Mouse (Mus musculus): Measurements from ENCODE around the gene Prickle2.

Gene Prickle2

DNA sequence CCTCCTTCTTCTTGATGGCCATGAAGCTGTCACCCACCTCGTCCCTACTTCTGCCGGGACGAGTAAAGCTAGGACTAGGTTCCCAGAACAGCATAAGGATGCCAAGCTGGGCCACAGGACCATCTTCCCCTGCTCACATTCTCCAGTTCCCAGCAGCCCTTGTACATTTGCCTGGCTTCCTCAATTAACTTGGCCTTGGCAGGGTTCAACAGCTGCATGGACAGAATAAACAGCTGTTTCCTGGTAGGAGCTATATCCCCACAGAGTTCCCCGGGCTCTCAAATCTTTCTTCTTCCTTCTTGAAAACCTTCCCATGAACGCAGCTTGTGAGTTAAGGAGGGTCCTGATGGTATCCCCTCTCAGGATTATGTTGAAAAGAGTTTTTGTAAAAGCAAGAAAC lies 317.3 kb downstream of the Prickle2 start:
- no peak for DNase-seq (ENCODE audit: low spot score in 2 of 2)

DNA sequence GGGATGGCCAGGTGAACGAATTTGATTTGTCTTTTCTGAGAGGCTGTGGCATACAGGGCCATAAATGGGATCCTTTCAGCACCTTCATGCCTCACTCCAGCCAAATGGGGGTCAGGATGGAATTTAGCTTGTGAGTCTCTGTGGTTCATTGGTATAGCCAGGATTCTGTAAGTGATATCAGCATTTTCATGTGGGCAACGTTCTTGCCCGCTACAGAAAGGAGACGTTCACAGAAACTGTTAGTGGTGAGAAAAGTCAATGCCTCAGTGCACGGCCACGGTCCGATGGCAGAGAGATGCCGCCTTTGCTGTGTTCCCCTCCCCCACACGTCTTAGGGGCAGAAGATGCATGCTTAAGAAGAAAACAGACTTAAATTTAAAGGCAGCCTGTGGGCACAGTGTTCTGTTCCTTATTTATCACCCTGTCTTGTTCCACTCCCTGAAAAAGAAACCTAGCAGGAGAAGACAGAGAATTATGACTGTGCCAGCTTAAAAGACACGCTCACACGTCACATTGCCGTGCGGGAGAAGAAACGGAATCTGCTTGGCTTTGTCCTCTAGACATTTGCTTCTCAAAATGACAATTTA lies 322.7 kb downstream of the Prickle2 start:
- DNase-seq (ENCODE audit: low spot score in 2 of 2) = peak; percentile 59 to 83

- DNase-seq (ENCODE audit: low spot score in 2 of 2) = no peak
Observed at GRCm38 (mm10) chr6:92381085-92381484, 324.9 kb downstream of the Prickle2 start.

DNA sequence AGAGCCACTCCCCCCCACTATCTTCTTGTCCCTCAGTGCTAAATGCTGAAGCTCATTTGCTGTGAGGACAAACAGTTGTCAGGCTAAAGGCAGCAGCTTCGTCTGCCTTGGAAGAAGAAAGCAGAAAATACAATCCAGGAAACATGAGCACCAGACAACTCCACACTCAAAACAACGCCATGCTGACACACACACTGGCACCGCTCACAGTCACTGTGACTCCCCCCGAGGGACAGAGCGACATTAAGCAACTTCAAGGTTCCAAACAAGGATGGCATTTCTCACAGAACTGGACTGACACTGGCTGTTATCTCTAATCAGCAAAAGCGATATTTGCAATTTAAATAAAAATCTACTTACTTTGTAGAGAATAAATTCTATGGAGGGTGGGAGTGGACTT lies 331.1 kb downstream of the Prickle2 start:
- DNase-seq (ENCODE audit: low spot score in 2 of 2) = no peak

DNA sequence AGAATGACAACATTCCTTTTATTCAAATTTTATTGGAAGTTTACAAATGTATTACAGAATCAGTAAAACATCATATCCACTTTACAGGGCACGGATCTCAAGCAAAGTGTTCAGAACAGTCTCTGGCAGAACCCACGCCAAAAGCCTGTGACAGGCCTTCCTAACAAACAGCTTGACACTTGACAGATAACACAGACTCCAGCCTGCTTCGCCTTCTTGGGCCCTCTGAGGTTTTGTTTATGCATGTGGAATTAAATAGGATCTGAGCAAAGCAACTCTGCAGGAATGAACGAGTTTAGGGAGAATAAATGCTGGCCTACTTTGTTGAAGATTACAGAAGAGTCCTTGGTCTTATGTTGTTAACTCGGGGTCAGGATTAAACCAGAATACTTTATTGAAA lies 335.1 kb downstream of the Prickle2 start:
- DNase-seq (ENCODE audit: low spot score in 2 of 2) = no peak

DNA sequence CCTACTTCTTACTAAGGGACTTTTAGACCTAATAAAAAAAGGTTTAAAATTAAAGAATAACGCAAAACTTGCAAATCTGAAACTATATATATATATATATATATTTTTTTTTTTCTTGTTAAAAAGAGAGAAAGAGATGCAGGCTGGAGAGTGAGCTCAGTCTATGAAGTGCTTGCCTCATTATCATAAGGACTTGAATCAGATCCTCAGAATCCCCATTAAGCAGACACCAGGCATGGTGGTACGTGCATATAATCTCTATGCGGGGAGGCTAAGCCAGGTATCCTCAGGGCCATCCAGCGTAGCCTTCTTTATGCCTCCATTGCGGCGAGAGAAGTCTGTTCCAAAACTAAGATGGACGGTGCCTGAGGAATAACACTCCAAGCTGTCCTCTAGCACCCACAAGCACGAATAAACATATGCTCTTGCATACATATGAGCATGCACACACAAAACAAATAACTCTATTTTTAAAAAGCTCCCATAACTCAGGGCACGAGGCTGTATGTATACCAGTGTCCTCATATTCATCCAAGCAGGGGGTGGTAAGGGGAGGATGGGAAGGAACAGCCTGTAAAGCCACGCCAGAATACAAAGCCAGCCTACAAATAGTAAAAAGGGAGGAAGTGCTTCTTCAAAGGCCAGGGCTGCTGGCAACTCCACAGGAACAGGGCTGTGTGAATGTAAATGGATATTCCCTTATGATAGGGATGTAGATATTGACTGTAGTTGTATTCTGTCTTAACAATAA lies 358.5 kb downstream of the Prickle2 start:
- DNase-seq (ENCODE audit: low spot score in 2 of 2) = peak in 1 of 2 experiments; percentile 53

DNA sequence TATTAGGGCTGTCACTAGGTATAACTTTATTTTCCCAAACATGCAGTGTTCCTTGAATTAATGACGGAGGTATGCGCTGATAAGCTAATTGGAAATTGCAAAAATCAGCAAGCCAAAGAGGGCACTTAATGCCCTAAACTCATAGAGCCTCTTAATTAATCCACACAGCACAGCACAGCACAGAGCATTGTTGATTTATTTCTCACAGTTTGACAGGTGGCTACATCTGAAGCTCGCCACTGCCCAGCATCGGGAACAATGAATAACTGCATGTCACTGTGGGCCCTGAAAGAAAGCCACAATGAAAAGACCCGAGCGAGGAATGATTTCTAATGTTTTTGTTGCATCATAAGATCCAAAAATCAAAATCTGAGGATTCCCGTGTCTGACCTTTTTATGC lies 359.2 kb downstream of the Prickle2 start:
- DNase-seq (ENCODE audit: low spot score in 2 of 2) = no peak

DNA sequence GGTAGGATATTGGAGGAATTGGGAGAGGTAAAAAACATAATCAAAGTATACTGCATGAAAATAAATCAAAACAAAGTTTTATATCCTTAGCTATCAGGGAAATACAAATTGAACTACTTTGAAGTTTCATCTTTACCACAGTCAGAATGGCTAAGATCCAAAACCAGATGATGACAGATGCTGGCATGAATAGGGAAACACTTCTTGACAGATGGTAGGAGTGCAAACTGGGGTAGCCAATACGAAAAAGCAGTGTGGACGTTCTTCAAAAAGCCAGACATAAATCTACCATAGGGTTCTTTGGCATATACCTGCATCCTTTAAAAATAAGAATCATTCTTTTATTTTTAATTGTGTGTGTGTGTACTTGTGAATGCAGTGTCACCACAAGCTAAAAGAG lies 360.8 kb downstream of the Prickle2 start:
- peak in 1 of 2 experiments; percentile 23 for DNase-seq (ENCODE audit: low spot score in 2 of 2)

GRCm38 (mm10) chr6:92344588-92344987 lies 361.4 kb downstream of the Prickle2 start:
- peak in 1 of 2 experiments; percentile 38 for DNase-seq (ENCODE audit: low spot score in 2 of 2)
